Mouse (Mus musculus) G1E (cell line): ENCODE data around the gene Rb1. TPM values are rescaled to one million over a fixed set of nuclear protein-coding genes. Genes with fewer than 3 reads are reported as not detected.

Source experiments
- ATAC-seq: 2 replicates; pipeline ENCODE4 v1.8.0; 2016; ENCODE audit warnings: mild to moderate bottlenecking; ENCODE audit not compliant: insufficient number of reproducible peaks, poor library complexity, low FRiP score, severe bottlenecking; ENCODE audit errors: extremely low read depth
- DNase-seq: peaks from one replicate; pipeline ENCODE4 v3.0.0; 2012; ENCODE audit warnings: low spot score
- H3K27me3 ChIP-seq: 2 replicates; pipeline ENCODE4 v1.6.1; 2012; ENCODE audit warnings: mild to moderate bottlenecking, low read length, inconsistent platforms; ENCODE audit not compliant: insufficient read depth
- H3K36me3 ChIP-seq: replicated peaks from 2 replicates; pipeline ENCODE3; 2012; ENCODE audit warnings: mild to moderate bottlenecking, inconsistent platforms
- H3K4me1 ChIP-seq: 2 replicates; pipeline ENCODE4 v1.6.1; 2012; ENCODE audit warnings: low read depth, low read length, inconsistent platforms, mixed read lengths; ENCODE audit not compliant: insufficient read depth
- H3K4me3 ChIP-seq: 2 replicates; pipeline ENCODE4 v1.5.1; 2012; ENCODE audit warnings: low read depth, mild to moderate bottlenecking, inconsistent platforms, low read length, moderate library complexity, mixed read lengths
- H3K9me3 ChIP-seq: replicated peaks from 2 replicates; pipeline ENCODE4 v1.6.1; 2012; ENCODE audit warnings: inconsistent platforms
- CTCF ChIP-seq: IDR thresholded peaks from 2 replicates; pipeline ENCODE4 v1.5.1; 2012; ENCODE audit warnings: low read depth, low read length, inconsistent platforms, mixed read lengths
- GATA1 ChIP-seq: IDR thresholded peaks from 2 replicates; pipeline ENCODE4 v1.6.1; 2012; ENCODE audit warnings: borderline replicate concordance, low read length, inconsistent platforms, mixed read lengths
- GATA2 ChIP-seq: IDR thresholded peaks from 2 replicates; pipeline ENCODE4 v1.6.1; 2012; ENCODE audit warnings: low read depth, low read length, inconsistent platforms, borderline replicate concordance
- POLR2AphosphoS5 ChIP-seq: IDR thresholded peaks from 2 replicates; pipeline ENCODE4 v1.6.1; 2012; ENCODE audit warnings: low read depth, low read length, inconsistent platforms; ENCODE audit not compliant: insufficient replicate concordance
- TAL1 ChIP-seq: conservative IDR thresholded peaks from 2 replicates; pipeline ENCODE4 v1.6.1; 2012; ENCODE audit warnings: low read depth, low read length, inconsistent platforms, mixed read lengths
- polyA plus RNA-seq: library from polyadenylated mRNA; stranded (reverse); fragments of >175 nt; gene quantifications from 2 replicates; pipeline ENCODE4 v1.2.3, GENCODE M21; 2012
- total RNA-seq, 2 experiments: library from RNA; stranded (forward) in 1 of 2; stranded (reverse) in 1 of 2; fragments of 200-1000 nt in 1 of 2; fragments of >200 nt in 1 of 2; fragmentation: Nextera tagmentation in 1 of 2; gene quantifications; 2 replicates each; pipeline ENCODE4 v1.2.3; 2014 to 2017

The Rb1 gene
- total and polyA plus RNA-seq, 3 experiments: 11.6 to 393 (median 64.9) TPM

DNA sequence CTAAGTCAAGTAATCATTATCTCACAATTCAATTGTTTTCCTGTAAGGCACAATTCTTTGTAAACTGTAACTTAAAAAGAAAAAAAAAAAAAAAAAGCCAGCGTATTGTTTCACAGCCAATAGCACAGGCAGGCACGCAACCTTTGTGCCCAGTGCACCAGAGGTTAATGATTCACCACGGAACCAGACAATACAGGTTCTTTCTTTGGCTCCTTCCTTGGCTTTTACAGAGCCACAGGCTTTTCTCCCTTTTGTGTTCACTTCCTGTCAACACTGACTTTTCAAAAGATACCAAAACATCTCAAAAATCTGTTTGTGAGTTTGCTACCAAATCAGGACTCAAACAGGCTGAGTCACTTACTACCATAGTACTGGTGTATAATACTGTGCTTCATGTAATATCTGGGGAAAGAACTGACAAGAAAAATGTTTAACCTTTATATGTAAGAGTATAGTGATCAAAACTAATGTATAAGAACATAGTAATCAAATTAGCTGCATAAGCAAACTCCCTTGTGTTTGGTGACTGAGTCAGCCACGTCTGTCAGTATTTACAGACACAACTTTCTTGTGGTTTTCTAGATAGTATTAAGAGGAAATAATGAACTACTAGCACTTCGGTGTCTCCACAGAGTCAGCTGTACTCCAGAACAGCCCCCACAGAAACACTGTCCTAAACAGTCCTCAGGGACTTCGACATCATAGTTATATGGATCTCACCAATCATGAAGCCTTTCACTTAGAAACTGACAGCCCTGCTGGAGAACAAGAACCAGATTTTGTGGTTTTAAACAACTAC lies 72.0 kb downstream of the Rb1 start:
- Histone ChIP-seq H3K9me3 (no peaks in the 10 kb centered on the region), H3K36me3 (peaks cover 80% of the 10 kb centered on the region), H3K27me3 (no peaks in the 10 kb centered on the region), H3K4me3 (no peak overlapping the region), H3K4me1 (peaks cover 8% of the 10 kb centered on the region)
- no peak for ATAC-seq
- TF ChIP-seq CTCF (no peak), TAL1 (no peak), GATA2 (no peak), GATA1 (no peak), POLR2AphosphoS5 (no peak)
- no peak for DNase-seq

DNA sequence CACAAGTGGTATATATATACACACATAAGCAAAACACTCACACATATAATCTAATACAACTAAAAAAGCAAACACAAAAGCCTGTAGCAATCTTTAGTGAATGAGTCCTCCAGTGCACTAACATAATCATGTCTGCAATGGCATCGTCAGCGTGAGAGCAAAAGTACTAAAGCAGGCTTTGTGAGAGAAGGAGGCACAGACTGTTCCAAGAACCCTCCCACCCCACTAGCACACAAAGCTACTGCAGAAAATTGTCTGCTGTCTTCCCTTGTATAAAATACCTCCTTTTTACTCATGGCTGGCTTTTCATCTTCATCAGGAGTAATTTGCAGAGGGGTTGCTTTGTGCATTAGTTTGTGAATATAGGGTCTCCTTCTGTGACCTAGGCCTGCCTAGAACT lies 73.3 kb downstream of the Rb1 start:
- Histone ChIP-seq H3K36me3 (peaks cover 80% of the 10 kb centered on the region), H3K4me3 (no peak overlapping the region), H3K27me3 (no peaks in the 10 kb centered on the region), H3K4me1 (no peaks in the 10 kb centered on the region), H3K9me3 (no peaks in the 10 kb centered on the region)
- ATAC-seq (no peak), DNase-seq (no peak)
- no peak for TF ChIP-seq GATA2
- TF ChIP-seq POLR2AphosphoS5: no peak
- TF ChIP-seq CTCF: no peak
- TF ChIP-seq TAL1: no peak
- TF ChIP-seq GATA1: no peak

DNA sequence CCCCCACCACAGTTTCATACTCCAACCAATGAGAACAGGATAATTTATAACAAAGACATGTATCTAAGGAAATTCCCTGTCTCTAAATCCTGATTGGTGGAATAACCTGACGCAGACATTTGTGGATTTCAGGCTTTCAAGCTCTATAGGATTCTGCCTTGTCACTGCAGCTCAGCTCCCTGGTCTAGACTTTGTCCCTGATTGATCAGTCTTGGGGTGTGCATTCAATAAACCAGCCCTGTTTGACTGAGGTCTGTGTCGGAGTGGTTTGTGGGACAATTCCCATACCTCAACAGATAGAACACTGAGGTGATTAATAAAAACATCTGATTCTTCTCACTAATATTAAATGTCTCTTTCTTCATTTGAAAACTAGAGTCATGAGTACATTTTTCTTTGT lies 75.6 kb downstream of the Rb1 start:
- Histone ChIP-seq H3K4me1 (no peaks in the 10 kb centered on the region), H3K36me3 (peaks cover 78% of the 10 kb centered on the region), H3K4me3 (no peak overlapping the region), H3K9me3 (no peaks in the 10 kb centered on the region), H3K27me3 (no peaks in the 10 kb centered on the region)
- DNase-seq (no peak), ATAC-seq (no peak)
- no peak for TF ChIP-seq GATA1
- TF ChIP-seq GATA2: no peak
- no peak for TF ChIP-seq CTCF
- no peak for TF ChIP-seq TAL1
- TF ChIP-seq POLR2AphosphoS5: no peak

DNA sequence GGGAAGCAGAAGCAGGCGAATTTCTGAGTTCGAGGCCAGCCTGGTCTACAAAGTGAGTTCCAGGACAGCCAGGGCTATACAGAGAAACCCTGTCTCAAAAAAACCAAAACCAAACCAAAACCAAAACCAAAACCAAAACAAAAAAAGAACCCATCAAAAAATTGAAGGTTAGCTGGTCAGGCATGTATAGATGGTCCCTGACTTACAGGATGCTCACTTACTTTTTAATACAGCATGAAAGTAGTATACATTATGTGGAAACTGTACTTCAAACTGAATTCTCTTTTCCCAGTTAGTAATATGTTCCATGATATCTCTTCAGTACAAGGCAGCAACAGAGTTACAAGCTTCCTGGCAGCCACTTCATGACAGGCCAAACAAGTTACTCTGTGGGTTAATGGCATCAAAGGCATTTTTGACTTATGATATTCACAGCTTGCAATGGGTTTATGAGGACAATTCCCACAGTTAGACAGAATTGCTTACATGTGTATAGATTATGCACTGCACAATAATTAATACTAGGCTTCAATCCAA lies 81.5 kb downstream of the Rb1 start:
- TF ChIP-seq CTCF (no peak), GATA2 (no peak), TAL1 (no peak), GATA1 (no peak), POLR2AphosphoS5 (no peak)
- H3K36me3 ChIP-seq: peaks cover 51% of the 10 kb centered on the region
- peaks cover 3% of the 10 kb centered on the region; the same call in 1 of the 2 replicates for H3K4me1 ChIP-seq
- no peak for DNase-seq
- no peak for ATAC-seq
- no peaks in the 10 kb centered on the region for H3K27me3 ChIP-seq
- H3K4me3 ChIP-seq: no peak overlapping the region
- H3K9me3 ChIP-seq: no peaks in the 10 kb centered on the region

DNA sequence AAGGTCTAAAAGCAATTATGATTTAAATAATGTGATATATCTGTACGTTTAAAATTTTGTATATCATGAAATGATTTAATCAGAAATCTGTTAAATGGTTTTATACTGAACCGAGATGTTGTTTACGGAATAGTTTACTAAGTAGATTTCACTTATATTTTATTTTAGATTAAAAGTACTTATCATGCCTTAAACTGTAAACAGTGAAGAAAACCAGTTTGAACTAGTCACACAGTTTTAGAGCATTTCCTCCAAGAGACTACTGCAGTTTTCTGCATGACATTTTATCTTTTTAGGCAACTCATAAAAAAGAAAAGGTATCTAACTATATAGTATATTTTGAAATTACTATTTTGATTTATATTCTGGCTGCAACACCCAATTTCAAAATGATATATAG lies 85.8 kb downstream of the Rb1 start:
- no peak for ATAC-seq
- peaks cover 17% of the 10 kb centered on the region for H3K4me1 ChIP-seq
- H3K4me3 ChIP-seq: no peak overlapping the region
- no peaks in the 10 kb centered on the region for H3K9me3 ChIP-seq
- TF ChIP-seq GATA1 (no peak), CTCF (no peak), POLR2AphosphoS5 (no peak)
- H3K36me3 ChIP-seq: peaks cover 30% of the 10 kb centered on the region
- H3K27me3 ChIP-seq: no peaks in the 10 kb centered on the region
- no peak for DNase-seq

DNA sequence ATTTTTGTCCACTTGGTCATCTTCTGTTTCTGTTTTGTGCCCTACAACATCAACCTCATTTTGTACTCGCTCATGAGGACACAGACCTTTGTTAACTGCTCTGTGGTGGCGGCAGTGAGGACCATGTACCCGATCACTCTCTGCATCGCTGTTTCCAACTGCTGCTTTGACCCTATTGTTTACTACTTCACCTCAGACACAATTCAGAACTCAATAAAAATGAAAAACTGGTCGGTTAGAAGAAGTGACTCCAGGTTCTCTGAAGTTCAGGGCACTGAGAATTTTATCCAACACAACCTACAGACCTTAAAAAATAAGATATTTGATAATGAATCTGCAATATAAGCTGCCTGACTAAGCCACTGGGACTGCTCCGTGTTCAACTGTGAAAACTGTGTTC lies 86.3 kb downstream of the Rb1 start:
- peaks cover 30% of the 10 kb centered on the region for H3K36me3 ChIP-seq
- H3K27me3 ChIP-seq: no peaks in the 10 kb centered on the region
- H3K9me3 ChIP-seq: no peaks in the 10 kb centered on the region
- H3K4me3 ChIP-seq: peak overlapping the region; percentile 68
- no peak for DNase-seq
- TF ChIP-seq CTCF (no peak), GATA1 (no peak), TAL1 (no peak), POLR2AphosphoS5 (no peak), GATA2 (no peak)
- peaks cover 22% of the 10 kb centered on the region for H3K4me1 ChIP-seq
- ATAC-seq: no peak; the same call in 1 of the 2 replicates
